Mouse (Mus musculus) intestine, embryonic 14.5 days (tissue): ENCODE data around the gene Slc17a9. TPM values are rescaled to one million over a fixed set of nuclear protein-coding genes. Genes with fewer than 3 reads are reported as not detected.

Source experiments
- ATAC-seq: fragments of 200-750 bp; cut with Nextera tagmentation; replicated peaks from 2 replicates; pipeline ENCODE4 v1.8.0; 2017; ENCODE audit warnings: low read depth, moderate number of reproducible peaks, moderate TSS enrichment, moderate library complexity; ENCODE audit not compliant: low FRiP score, low TSS enrichment
- DNase-seq: peaks from one replicate; pipeline ENCODE4 v3.0.0-alpha.2; 2018; ENCODE audit warnings: low spot score
- H3K27ac ChIP-seq: fragments of 300-500 bp; sonication (generic); 2 replicates; pipeline ENCODE4 v1.5.1; 2014; ENCODE audit warnings: low read depth, mild to moderate bottlenecking, control low read depth
- H3K27me3 ChIP-seq: fragments of 300-500 bp; sonication (generic); replicated peaks from 2 replicates; pipeline ENCODE4 v1.6.1; 2014; ENCODE audit warnings: low read length, control low read depth; ENCODE audit not compliant: control insufficient read depth, insufficient read depth
- H3K36me3 ChIP-seq: fragments of 300-500 bp; sonication (generic); 2 replicates; pipeline ENCODE4 v1.6.1; 2014; ENCODE audit warnings: low read length, control low read depth; ENCODE audit not compliant: control insufficient read depth, insufficient read depth
- H3K4me1 ChIP-seq: fragments of 300-500 bp; sonication (generic); replicated peaks from 2 replicates; pipeline ENCODE4 v1.6.1; 2014; ENCODE audit warnings: low read length, control low read depth, mixed read lengths; ENCODE audit not compliant: control insufficient read depth, insufficient read depth
- H3K4me2 ChIP-seq: fragments of 300-500 bp; sonication (generic); 2 replicates; pipeline ENCODE4 v1.6.1; 2014; ENCODE audit warnings: low read length
- H3K4me3 ChIP-seq: fragments of 300-500 bp; sonication (generic); 2 replicates; pipeline ENCODE4 v1.5.1; 2014; ENCODE audit warnings: low read depth, low read length, control low read depth, mixed read lengths
- H3K9ac ChIP-seq: fragments of 300-500 bp; sonication (generic); 2 replicates; pipeline ENCODE4 v1.6.1; 2014; ENCODE audit warnings: mild to moderate bottlenecking, low read length
- H3K9me3 ChIP-seq: fragments of 300-500 bp; sonication (generic); 2 replicates; pipeline ENCODE4 v1.6.1; 2016; ENCODE audit warnings: low read length, control low read depth; ENCODE audit not compliant: control insufficient read depth
- WGBS: fragments of 180-500 bp; shearing (Covaris S2); extraction: QIAGEN DNeasy Blood & Tissue Kit; methylation state at CpG from one replicate; pipeline ENCODE4 v1.1.7; 2014; 5-methylcytosine and 5-hydroxymethylcytosine counted together
- polyA plus RNA-seq: library from polyadenylated mRNA; unstranded; fragments of >200 nt; fragmentation: Nextera tagmentation; extraction: Ambion mirVana; gene quantifications from 2 replicates; pipeline ENCODE4 v1.2.1, GENCODE M21; 2014

The Slc17a9 gene
- polyA plus RNA-seq, 1 experiment from 2014 or later = 2.1 TPM

GRCm38 (mm10) chr2:180776793-180777192, 51.7 kb downstream of the Slc17a9 start, which contains the start of gene Bhlhe23:
Bhlhe23 (minus strand) TSS chr2:180776900.
- H3K4me2 ChIP-seq = peak within 1 kb of the TSS; percentile 30
- H3K9ac ChIP-seq = no peak within 1 kb of the TSS
- H3K27ac ChIP-seq = no peak within 1 kb of the TSS
- H3K27me3 ChIP-seq = peaks cover 85% of the 10 kb centered on the region
- ATAC-seq (no peak), DNase-seq (peak; percentile 55)
- 4% methylated on average over 28 of the region's 28 CpGs for WGBS
- no peaks in the 10 kb centered on the region for H3K9me3 ChIP-seq
- peak within 1 kb of the TSS; percentile 20; the same call in 1 of the 2 replicates for H3K4me3 ChIP-seq
- no peaks in the 10 kb centered on the region for H3K36me3 ChIP-seq
- 0 out of 2 replicates have a peak, but pooled peaks cover 6% of the 10 kb centered on the region for H3K4me1 ChIP-seq

- no peak overlapping the region for H3K4me2 ChIP-seq
- H3K9me3 ChIP-seq = no peaks in the 10 kb centered on the region
- H3K27me3 ChIP-seq = peaks cover 60% of the 10 kb centered on the region
- H3K4me1 ChIP-seq = 0 out of 2 replicates have a peak, but pooled peaks cover 6% of the 10 kb centered on the region
- WGBS = 22% methylated on average over 12 of the region's 12 CpGs
- no peak overlapping the region for H3K27ac ChIP-seq
- peak; percentile 77 for DNase-seq
- no peak for ATAC-seq
- H3K9ac ChIP-seq = no peak overlapping the region
- no peaks in the 10 kb centered on the region for H3K36me3 ChIP-seq
- H3K4me3 ChIP-seq = no peak overlapping the region
Measured at GRCm38 (mm10) chr2:180779226-180780104, 54.4 kb downstream of the Slc17a9 start.

GRCm38 (mm10) chr2:180780282-180780681, 55.2 kb downstream of the Slc17a9 start:
- H3K9me3 ChIP-seq = no peaks in the 10 kb centered on the region
- DNase-seq (no peak), ATAC-seq (no peak)
- H3K36me3 ChIP-seq = no peaks in the 10 kb centered on the region
- no peak overlapping the region for H3K4me2 ChIP-seq
- 0 out of 2 replicates have a peak, but pooled peaks cover 6% of the 10 kb centered on the region for H3K4me1 ChIP-seq
- H3K4me3 ChIP-seq = no peak overlapping the region
- 15% methylated on average over 2 of the region's 2 CpGs for WGBS
- no peak overlapping the region for H3K9ac ChIP-seq
- peaks cover 51% of the 10 kb centered on the region for H3K27me3 ChIP-seq
- no peak overlapping the region for H3K27ac ChIP-seq

- H3K4me2 ChIP-seq = no peak overlapping the region
- H3K27ac ChIP-seq = no peak overlapping the region
- no peaks in the 10 kb centered on the region for H3K4me1 ChIP-seq
- DNase-seq (no peak), ATAC-seq (no peak)
- H3K36me3 ChIP-seq = no peaks in the 10 kb centered on the region
- H3K4me3 ChIP-seq = no peak overlapping the region
- no peak overlapping the region for H3K9ac ChIP-seq
- H3K27me3 ChIP-seq = peaks cover 10% of the 10 kb centered on the region
- H3K9me3 ChIP-seq = no peaks in the 10 kb centered on the region
Measured at GRCm38 (mm10) chr2:180786732-180787131, 61.7 kb downstream of the Slc17a9 start.

GRCm38 (mm10) chr2:180787566-180788232, 62.6 kb downstream of the Slc17a9 start:
- Histone ChIP-seq H3K4me3 (no peak overlapping the region), H3K9ac (no peak overlapping the region), H3K27me3 (peaks cover 10% of the 10 kb centered on the region), H3K27ac (no peak overlapping the region), H3K4me1 (no peaks in the 10 kb centered on the region), H3K36me3 (no peaks in the 10 kb centered on the region), H3K4me2 (no peak overlapping the region), H3K9me3 (no peaks in the 10 kb centered on the region)
- ATAC-seq (no peak), DNase-seq (no peak)
- 73% methylated on average over 13 of the region's 13 CpGs for WGBS

- Histone ChIP-seq H3K4me2 (no peak overlapping the region), H3K4me3 (no peak overlapping the region), H3K36me3 (no peaks in the 10 kb centered on the region), H3K9ac (no peak overlapping the region), H3K27me3 (peaks cover 10% of the 10 kb centered on the region), H3K27ac (no peak overlapping the region), H3K4me1 (no peaks in the 10 kb centered on the region), H3K9me3 (no peaks in the 10 kb centered on the region)
- ATAC-seq (no peak), DNase-seq (no peak)
- 9% methylated on average over 2 of the region's 2 CpGs for WGBS
Measured at GRCm38 (mm10) chr2:180788386-180788785, 63.3 kb downstream of the Slc17a9 start.

- H3K27ac ChIP-seq = no peak overlapping the region
- WGBS = 14% methylated on average over 6 of the region's 7 CpGs
- H3K4me2 ChIP-seq = no peak overlapping the region
- ATAC-seq (no peak), DNase-seq (no peak)
- H3K4me3 ChIP-seq = no peak overlapping the region
- no peak overlapping the region for H3K9ac ChIP-seq
- H3K4me1 ChIP-seq = no peaks in the 10 kb centered on the region
- H3K9me3 ChIP-seq = no peaks in the 10 kb centered on the region
- H3K27me3 ChIP-seq = peaks cover 10% of the 10 kb centered on the region
- no peaks in the 10 kb centered on the region for H3K36me3 ChIP-seq
Measured at GRCm38 (mm10) chr2:180788843-180789242, 63.8 kb downstream of the Slc17a9 start.

GRCm38 (mm10) chr2:180791674-180792073, 66.6 kb downstream of the Slc17a9 start:
- DNase-seq (peak; percentile 71), ATAC-seq (no peak)
- Histone ChIP-seq H3K27me3 (peaks cover 10% of the 10 kb centered on the region), H3K9ac (no peak overlapping the region), H3K4me2 (no peak overlapping the region), H3K4me3 (no peak overlapping the region), H3K27ac (no peak overlapping the region), H3K36me3 (no peaks in the 10 kb centered on the region), H3K4me1 (no peaks in the 10 kb centered on the region), H3K9me3 (no peaks in the 10 kb centered on the region)
- WGBS = 44% methylated on average over 4 of the region's 4 CpGs
